Mouse (Mus musculus): ENCODE results near the gene Cln6.

DNA sequence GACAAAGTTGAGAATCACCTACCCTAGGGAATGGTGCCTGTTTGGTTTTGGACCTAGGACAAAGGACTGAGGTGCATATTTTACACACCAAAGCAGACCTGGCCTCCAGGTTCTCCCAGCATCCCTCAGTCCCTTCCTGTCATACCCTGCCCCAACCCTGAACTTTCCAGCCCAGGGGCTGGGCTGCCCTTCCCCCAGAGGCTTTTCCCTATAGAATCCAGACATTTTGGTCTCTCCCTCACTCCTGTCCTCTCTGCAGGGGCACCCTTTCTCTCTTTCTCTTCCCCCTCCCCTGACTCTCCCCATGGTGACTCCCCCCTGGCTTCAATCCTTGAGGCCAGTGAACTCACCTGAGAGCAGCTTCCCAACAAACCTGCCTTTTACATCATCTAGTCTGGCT, 32.1 kb downstream of the Cln6 start:
- TF ChIP-seq FLI1 (IDR thresholded peaks at IDR 0.05; ENCODE audit: low read length) (no peak), GATA1 (IDR thresholded peaks at IDR 0.05; ENCODE audit: borderline replicate concordance, low read length) (no peak)

Data from megakaryocyte, embryonic 14.5 days (primary cell).